Mouse (Mus musculus): Measurements from ENCODE around the gene Arhgap31. TPM values are rescaled to one million over a fixed set of nuclear protein-coding genes. Genes with fewer than 3 reads are reported as not detected.

Gene Arhgap31
- polyA plus RNA-seq, 1 experiment = 0.58 TPM

GRCm38 (mm10) chr16:38596099-38596498 lies 117.0 kb downstream of the Arhgap31 start:
- Histone ChIP-seq H3K36me3 (replicated peaks; ENCODE audit: low read length) (peaks cover 38% of the 10 kb centered on the region), H3K27me3 (replicated peaks) (peaks cover 4% of the 10 kb centered on the region), H3K4me1 (no peaks in the 10 kb centered on the region), H3K4me3 (replicated peaks) (no peak overlapping the region), H3K9me3 (no peaks in the 10 kb centered on the region)
- no peak for TF ChIP-seq FLI1 (IDR thresholded peaks at IDR 0.05; ENCODE audit: low read length)
- TF ChIP-seq GATA1 (IDR thresholded peaks at IDR 0.05; ENCODE audit: borderline replicate concordance, low read length) = no peak

- H3K4me3 ChIP-seq (replicated peaks) = no peak overlapping the region
- no peaks in the 10 kb centered on the region for H3K4me1 ChIP-seq
- no peak for TF ChIP-seq FLI1 (IDR thresholded peaks at IDR 0.05; ENCODE audit: low read length)
- no peak for TF ChIP-seq GATA1 (IDR thresholded peaks at IDR 0.05; ENCODE audit: borderline replicate concordance, low read length)
- peaks cover 54% of the 10 kb centered on the region for H3K36me3 ChIP-seq (replicated peaks; ENCODE audit: low read length)
- no peaks in the 10 kb centered on the region for H3K27me3 ChIP-seq (replicated peaks)
- H3K9me3 ChIP-seq = no peaks in the 10 kb centered on the region
Observed at GRCm38 (mm10) chr16:38594435-38594834, 118.6 kb downstream of the Arhgap31 start.

- TF ChIP-seq GATA1 (IDR thresholded peaks at IDR 0.05; ENCODE audit: borderline replicate concordance, low read length) (no peak), FLI1 (IDR thresholded peaks at IDR 0.05; ENCODE audit: low read length) (no peak)
- peaks cover 69% of the 10 kb centered on the region for H3K36me3 ChIP-seq (replicated peaks; ENCODE audit: low read length)
- H3K9me3 ChIP-seq = no peaks in the 10 kb centered on the region
- H3K27me3 ChIP-seq (replicated peaks) = no peaks in the 10 kb centered on the region
- no peak overlapping the region for H3K4me3 ChIP-seq (replicated peaks)
- no peaks in the 10 kb centered on the region for H3K4me1 ChIP-seq
Observed at GRCm38 (mm10) chr16:38592946-38593345, 120.1 kb downstream of the Arhgap31 start.

GRCm38 (mm10) chr16:38592026-38592678 lies 120.9 kb downstream of the Arhgap31 start:
- Histone ChIP-seq H3K36me3 (replicated peaks; ENCODE audit: low read length) (peaks cover 77% of the 10 kb centered on the region), H3K27me3 (replicated peaks) (no peaks in the 10 kb centered on the region), H3K4me1 (no peaks in the 10 kb centered on the region), H3K9me3 (no peaks in the 10 kb centered on the region), H3K4me3 (replicated peaks) (no peak overlapping the region)
- TF ChIP-seq FLI1 (IDR thresholded peaks at IDR 0.05; ENCODE audit: low read length) (no peak), GATA1 (IDR thresholded peaks at IDR 0.05; ENCODE audit: borderline replicate concordance, low read length) (no peak)

- Histone ChIP-seq H3K36me3 (replicated peaks; ENCODE audit: low read length) (peaks cover 84% of the 10 kb centered on the region), H3K27me3 (replicated peaks) (no peaks in the 10 kb centered on the region), H3K4me3 (replicated peaks) (no peak overlapping the region), H3K4me1 (no peaks in the 10 kb centered on the region), H3K9me3 (no peaks in the 10 kb centered on the region)
- TF ChIP-seq GATA1 (IDR thresholded peaks at IDR 0.05; ENCODE audit: borderline replicate concordance, low read length) (no peak), FLI1 (IDR thresholded peaks at IDR 0.05; ENCODE audit: low read length) (no peak)
Observed at GRCm38 (mm10) chr16:38591506-38591905, 121.6 kb downstream of the Arhgap31 start.

- TF ChIP-seq FLI1 (IDR thresholded peaks at IDR 0.05; ENCODE audit: low read length) = no peak
- no peak for TF ChIP-seq GATA1 (IDR thresholded peaks at IDR 0.05; ENCODE audit: borderline replicate concordance, low read length)
- H3K36me3 ChIP-seq (replicated peaks; ENCODE audit: low read length) = peaks cover 100% of the 10 kb centered on the region
Observed at GRCm38 (mm10) chr16:38587572-38587971, 125.5 kb downstream of the Arhgap31 start.

GRCm38 (mm10) chr16:38587163-38587562 lies 125.9 kb downstream of the Arhgap31 start:
- Histone ChIP-seq H3K27me3 (replicated peaks) (no peaks in the 10 kb centered on the region), H3K9me3 (no peaks in the 10 kb centered on the region), H3K36me3 (replicated peaks; ENCODE audit: low read length) (peaks cover 100% of the 10 kb centered on the region), H3K4me3 (replicated peaks) (no peak overlapping the region), H3K4me1 (peaks cover 4% of the 10 kb centered on the region; the same call in 1 of the 2 replicates)
- TF ChIP-seq FLI1 (IDR thresholded peaks at IDR 0.05; ENCODE audit: low read length) (no peak), GATA1 (IDR thresholded peaks at IDR 0.05; ENCODE audit: borderline replicate concordance, low read length) (no peak)

More at GRCm38 (mm10) chr16:38587572-38587971, 125.5 kb downstream of the Arhgap31 start:
- Histone ChIP-seq H3K4me3 (replicated peaks) (no peak overlapping the region), H3K4me1 (peaks cover 4% of the 10 kb centered on the region; the same call in 1 of the 2 replicates), H3K27me3 (replicated peaks) (no peaks in the 10 kb centered on the region), H3K9me3 (no peaks in the 10 kb centered on the region)

- TF ChIP-seq FLI1 (IDR thresholded peaks at IDR 0.05; ENCODE audit: low read length) = no peak
- TF ChIP-seq GATA1 (IDR thresholded peaks at IDR 0.05; ENCODE audit: borderline replicate concordance, low read length) = no peak
- Histone ChIP-seq H3K4me1 (peaks cover 4% of the 10 kb centered on the region; the same call in 1 of the 2 replicates), H3K27me3 (replicated peaks) (no peaks in the 10 kb centered on the region), H3K9me3 (no peaks in the 10 kb centered on the region), H3K36me3 (replicated peaks; ENCODE audit: low read length) (peaks cover 100% of the 10 kb centered on the region), H3K4me3 (replicated peaks) (no peak overlapping the region)
Observed at GRCm38 (mm10) chr16:38585186-38585585, 127.9 kb downstream of the Arhgap31 start.

- TF ChIP-seq GATA1 (IDR thresholded peaks at IDR 0.05; ENCODE audit: borderline replicate concordance, low read length) (no peak), FLI1 (IDR thresholded peaks at IDR 0.05; ENCODE audit: low read length) (no peak)
- no peak overlapping the region for H3K4me3 ChIP-seq (replicated peaks)
- H3K36me3 ChIP-seq (replicated peaks; ENCODE audit: low read length) = peaks cover 100% of the 10 kb centered on the region
- H3K9me3 ChIP-seq = no peaks in the 10 kb centered on the region
- H3K4me1 ChIP-seq = peaks cover 4% of the 10 kb centered on the region; the same call in 1 of the 2 replicates
- no peaks in the 10 kb centered on the region for H3K27me3 ChIP-seq (replicated peaks)
Observed at GRCm38 (mm10) chr16:38584761-38585160, 128.3 kb downstream of the Arhgap31 start.

- TF ChIP-seq GATA1 (IDR thresholded peaks at IDR 0.05; ENCODE audit: borderline replicate concordance, low read length) (no peak), FLI1 (IDR thresholded peaks at IDR 0.05; ENCODE audit: low read length) (no peak)
- Histone ChIP-seq H3K36me3 (replicated peaks; ENCODE audit: low read length) (peaks cover 91% of the 10 kb centered on the region), H3K4me1 (peaks cover 11% of the 10 kb centered on the region), H3K4me3 (replicated peaks) (no peak overlapping the region), H3K9me3 (no peaks in the 10 kb centered on the region), H3K27me3 (replicated peaks) (no peaks in the 10 kb centered on the region)
Observed at GRCm38 (mm10) chr16:38571481-38571880, 141.6 kb downstream of the Arhgap31 start.

Measured in megakaryocyte, embryonic 14.5 days (primary cell).